Mouse (Mus musculus): Measurements from ENCODE around the gene March5. TPM values are rescaled to one million over a fixed set of nuclear protein-coding genes. Genes with fewer than 3 reads are reported as not detected.

The March5 gene
- total and polyA plus RNA-seq, 2 experiments from 2014 or later: 50.3 to 100 TPM

DNA sequence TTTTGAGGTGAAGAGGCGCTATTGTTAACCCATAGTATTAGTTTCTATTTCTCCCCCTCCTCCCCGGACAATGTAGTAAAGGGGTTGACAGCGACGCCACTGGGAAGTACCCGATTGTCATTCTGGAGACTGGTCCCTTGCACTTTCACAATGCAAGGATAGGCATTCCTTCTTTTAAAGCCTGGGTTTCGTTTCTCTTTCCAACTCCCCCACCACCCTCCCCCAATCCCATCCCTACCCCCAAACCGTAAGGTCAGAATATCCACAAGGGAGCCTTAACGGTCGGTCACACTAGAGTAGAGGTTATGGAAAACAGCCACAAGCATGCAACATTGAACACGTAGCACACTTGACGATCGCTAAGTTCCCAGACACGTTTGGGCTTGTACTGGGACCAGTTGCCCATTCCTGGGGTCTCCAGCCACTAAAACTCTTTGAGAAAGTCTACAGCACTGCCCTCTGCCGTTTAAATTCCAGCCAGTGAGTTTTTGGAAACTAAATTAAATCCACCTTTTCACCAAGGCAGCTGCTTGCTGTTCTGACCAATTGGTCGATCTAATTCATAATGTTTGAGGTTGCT is 923 bp downstream of the March5 start, which contains the start of gene Cpeb3:
TSS of gene Cpeb3 (minus strand) at position 426 of the 580 bp plus-strand sequence.
- Histone ChIP-seq H3K9me3 (ENCODE audit: low read length) (no peaks in the 10 kb centered on the region), H3K4me1 (ENCODE audit: insufficient read depth, low read length) (peaks cover 11% of the 10 kb centered on the region; the same call in 1 of the 2 replicates), H3K27me3 (ENCODE audit: insufficient read depth, low read length) (no peaks in the 10 kb centered on the region), H3K9ac (replicated peaks; ENCODE audit: low read length) (peak within 1 kb of the TSS; percentile 95), H3K36me3 (ENCODE audit: insufficient read depth, low read length) (peaks cover 11% of the 10 kb centered on the region; the same call in 1 of the 2 replicates), H3K4me3 (ENCODE audit: low read length) (peak within 1 kb of the TSS; percentile 82), H3K4me2 (ENCODE audit: low read depth, low read length) (peak within 1 kb of the TSS; percentile 87), H3K27ac (peak within 1 kb of the TSS; percentile 86)
- TF ChIP-seq CTCF (IDR thresholded peaks at IDR 0.05; ENCODE audit: low read depth): peak; percentile 66
- DNase-seq (ENCODE audit: low spot score) (peak; percentile 77), ATAC-seq (no peak)
- under 1% methylated on average over 15 of the region's 15 CpGs for WGBS

GRCm38 (mm10) chr19:37208986-37209385 is 1.6 kb downstream of the March5 start:
- peaks cover 11% of the 10 kb centered on the region; the same call in 1 of the 2 replicates for H3K4me1 ChIP-seq (ENCODE audit: insufficient read depth, low read length)
- H3K9ac ChIP-seq (replicated peaks; ENCODE audit: low read length): peak overlapping the region; percentile 95; the same call in 1 of the 2 replicates
- ATAC-seq: no peak
- H3K9me3 ChIP-seq (ENCODE audit: low read length): no peaks in the 10 kb centered on the region
- DNase-seq (ENCODE audit: low spot score): no peak
- WGBS: 75% methylated on average over 7 of the region's 7 CpGs
- H3K36me3 ChIP-seq (ENCODE audit: insufficient read depth, low read length): peaks cover 11% of the 10 kb centered on the region; the same call in 1 of the 2 replicates
- no peak for TF ChIP-seq CTCF (IDR thresholded peaks at IDR 0.05; ENCODE audit: low read depth)
- no peaks in the 10 kb centered on the region for H3K27me3 ChIP-seq (ENCODE audit: insufficient read depth, low read length)
- H3K27ac ChIP-seq: no peak overlapping the region
- peak overlapping the region; percentile 87 for H3K4me2 ChIP-seq (ENCODE audit: low read depth, low read length)
- peak overlapping the region; percentile 82 for H3K4me3 ChIP-seq (ENCODE audit: low read length)

GRCm38 (mm10) chr19:37209467-37210128 is 2.3 kb downstream of the March5 start:
- Histone ChIP-seq H3K4me3 (ENCODE audit: low read length) (no peak overlapping the region), H3K9me3 (ENCODE audit: low read length) (no peaks in the 10 kb centered on the region), H3K4me2 (ENCODE audit: low read depth, low read length) (peak overlapping the region; percentile 87), H3K27ac (no peak overlapping the region), H3K9ac (replicated peaks; ENCODE audit: low read length) (no peak overlapping the region), H3K4me1 (ENCODE audit: insufficient read depth, low read length) (peaks cover 11% of the 10 kb centered on the region; the same call in 1 of the 2 replicates), H3K27me3 (ENCODE audit: insufficient read depth, low read length) (no peaks in the 10 kb centered on the region), H3K36me3 (ENCODE audit: insufficient read depth, low read length) (peaks cover 11% of the 10 kb centered on the region; the same call in 1 of the 2 replicates)
- 86% methylated on average over 8 of the region's 8 CpGs for WGBS
- DNase-seq (ENCODE audit: low spot score) (no peak), ATAC-seq (no peak)
- peak; percentile 50 for TF ChIP-seq CTCF (IDR thresholded peaks at IDR 0.05; ENCODE audit: low read depth)

GRCm38 (mm10) chr19:37210457-37210856 is 3.1 kb downstream of the March5 start:
- no peak overlapping the region for H3K4me3 ChIP-seq (ENCODE audit: low read length)
- no peak for TF ChIP-seq CTCF (IDR thresholded peaks at IDR 0.05; ENCODE audit: low read depth)
- H3K27me3 ChIP-seq (ENCODE audit: insufficient read depth, low read length): no peaks in the 10 kb centered on the region
- no peak overlapping the region for H3K27ac ChIP-seq
- no peaks in the 10 kb centered on the region for H3K9me3 ChIP-seq (ENCODE audit: low read length)
- 93% methylated on average over 4 of the region's 4 CpGs for WGBS
- no peak overlapping the region for H3K9ac ChIP-seq (replicated peaks; ENCODE audit: low read length)
- H3K4me2 ChIP-seq (ENCODE audit: low read depth, low read length): no peak overlapping the region
- peaks cover 11% of the 10 kb centered on the region; the same call in 1 of the 2 replicates for H3K4me1 ChIP-seq (ENCODE audit: insufficient read depth, low read length)
- H3K36me3 ChIP-seq (ENCODE audit: insufficient read depth, low read length): peaks cover 11% of the 10 kb centered on the region; the same call in 1 of the 2 replicates
- DNase-seq (ENCODE audit: low spot score) (no peak), ATAC-seq (no peak)

DNA sequence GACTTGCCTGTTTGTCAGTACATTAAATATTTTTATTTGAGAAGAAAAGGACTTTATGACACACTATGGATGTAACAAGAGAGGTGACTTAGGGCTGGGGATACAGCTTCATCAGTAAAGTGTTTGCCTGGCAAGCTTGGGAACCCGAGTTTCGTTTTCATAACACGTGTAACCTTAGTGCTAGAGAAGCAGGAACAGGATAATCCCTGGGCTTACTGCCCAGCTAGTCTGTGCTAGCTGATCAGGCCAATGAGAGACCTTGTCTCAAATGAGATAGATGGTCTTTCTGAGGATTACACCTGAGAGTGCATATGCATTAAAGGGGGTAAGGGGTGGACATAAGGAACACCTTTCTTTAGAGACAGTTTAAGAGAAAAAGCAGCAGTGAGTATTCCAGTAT is 4.1 kb downstream of the March5 start:
- no peaks in the 10 kb centered on the region for H3K27me3 ChIP-seq (ENCODE audit: insufficient read depth, low read length)
- H3K27ac ChIP-seq: no peak overlapping the region
- DNase-seq (ENCODE audit: low spot score) (no peak), ATAC-seq (no peak)
- H3K9me3 ChIP-seq (ENCODE audit: low read length): no peaks in the 10 kb centered on the region
- peaks cover 11% of the 10 kb centered on the region; the same call in 1 of the 2 replicates for H3K4me1 ChIP-seq (ENCODE audit: insufficient read depth, low read length)
- TF ChIP-seq CTCF (IDR thresholded peaks at IDR 0.05; ENCODE audit: low read depth): no peak
- no peak overlapping the region for H3K4me2 ChIP-seq (ENCODE audit: low read depth, low read length)
- WGBS: 92% methylated on average over 3 of the region's 3 CpGs
- no peak overlapping the region for H3K4me3 ChIP-seq (ENCODE audit: low read length)
- peaks cover 11% of the 10 kb centered on the region; the same call in 1 of the 2 replicates for H3K36me3 ChIP-seq (ENCODE audit: insufficient read depth, low read length)
- H3K9ac ChIP-seq (replicated peaks; ENCODE audit: low read length): no peak overlapping the region

GRCm38 (mm10) chr19:37214711-37215110 is 7.4 kb downstream of the March5 start:
- H3K4me1 ChIP-seq (ENCODE audit: insufficient read depth, low read length): no peaks in the 10 kb centered on the region
- H3K4me3 ChIP-seq (ENCODE audit: low read length): no peak overlapping the region
- H3K27ac ChIP-seq: no peak overlapping the region
- H3K27me3 ChIP-seq (ENCODE audit: insufficient read depth, low read length): no peaks in the 10 kb centered on the region
- DNase-seq (ENCODE audit: low spot score): no peak
- ATAC-seq: no peak
- peaks cover 33% of the 10 kb centered on the region for H3K36me3 ChIP-seq (ENCODE audit: insufficient read depth, low read length)
- no peaks in the 10 kb centered on the region for H3K9me3 ChIP-seq (ENCODE audit: low read length)
- WGBS: 84% methylated on average over 2 of the region's 2 CpGs
- no peak for TF ChIP-seq CTCF (IDR thresholded peaks at IDR 0.05; ENCODE audit: low read depth)
- no peak overlapping the region for H3K4me2 ChIP-seq (ENCODE audit: low read depth, low read length)
- H3K9ac ChIP-seq (replicated peaks; ENCODE audit: low read length): no peak overlapping the region

Measured in hindbrain, postnatal 0 days (tissue).